Mouse (Mus musculus) stomach, embryonic 16.5 days (tissue): ENCODE data around the gene Olfr843. TPM values are rescaled to one million over a fixed set of nuclear protein-coding genes. Genes with fewer than 3 reads are reported as not detected.

Experiments
- ATAC-seq: fragments of 200-750 bp; cut with Nextera tagmentation; 2 replicates; pipeline ENCODE4 v1.8.0; 2017; ENCODE audit warnings: moderate number of reproducible peaks, moderate TSS enrichment; ENCODE audit not compliant: insufficient read depth, low FRiP score
- H3K27ac ChIP-seq: fragments of 300-500 bp; sonication (generic); 2 replicates; pipeline ENCODE4 v1.5.1; 2014; ENCODE audit warnings: low read length
- H3K27me3 ChIP-seq: fragments of 300-500 bp; sonication (generic); 2 replicates; pipeline ENCODE4 v1.6.1; 2014; ENCODE audit warnings: low read length, control low read depth, mixed read lengths; ENCODE audit not compliant: control insufficient read depth, insufficient read depth
- H3K36me3 ChIP-seq: fragments of 300-500 bp; sonication (generic); 2 replicates; pipeline ENCODE4 v1.6.1; 2014; ENCODE audit warnings: low read length; ENCODE audit not compliant: control insufficient read depth, insufficient read depth
- H3K4me1 ChIP-seq: fragments of 300-500 bp; sonication (generic); 2 replicates; pipeline ENCODE4 v1.6.1; 2014; ENCODE audit warnings: low read length, control low read depth, mixed read lengths; ENCODE audit not compliant: control insufficient read depth, insufficient read depth
- H3K4me2 ChIP-seq: fragments of 300-500 bp; sonication (generic); 2 replicates; pipeline ENCODE4 v1.6.1; 2014; ENCODE audit warnings: low read depth, low read length, mixed read lengths
- H3K4me3 ChIP-seq: fragments of 300-500 bp; sonication (generic); replicated peaks from 2 replicates; pipeline ENCODE4 v1.5.1; 2014; ENCODE audit warnings: mild to moderate bottlenecking, low read length
- H3K9ac ChIP-seq: fragments of 300-500 bp; sonication (generic); 2 replicates; pipeline ENCODE4 v1.6.1; 2014; ENCODE audit warnings: low read length
- H3K9me3 ChIP-seq: fragments of 300-500 bp; sonication (generic); replicated peaks from 2 replicates; pipeline ENCODE4 v1.6.1; 2016; ENCODE audit warnings: low read length, control low read depth; ENCODE audit not compliant: control insufficient read depth
- WGBS: fragments of 180-500 bp; shearing (Covaris S2); extraction: QIAGEN DNeasy Blood & Tissue Kit; methylation state at CpG from one replicate; pipeline ENCODE4 v1.1.7; 2014; 5-methylcytosine and 5-hydroxymethylcytosine counted together
- polyA plus RNA-seq: library from polyadenylated mRNA; unstranded; fragments of >200 nt; fragmentation: Nextera tagmentation; extraction: Ambion mirVana; gene quantifications from 2 replicates; pipeline ENCODE4 v1.2.1, GENCODE M21; 2015

Olfr843 gene
- not detected in 2 replicates for polyA plus RNA-seq

- Histone ChIP-seq H3K9ac (no peak within 1 kb of the TSS), H3K36me3 (no peaks in the 10 kb centered on the region), H3K27ac (no peak within 1 kb of the TSS), H3K4me2 (no peak within 1 kb of the TSS), H3K4me1 (no peaks in the 10 kb centered on the region), H3K27me3 (no peaks in the 10 kb centered on the region), H3K4me3 (no peak within 1 kb of the TSS), H3K9me3 (no peaks in the 10 kb centered on the region)
- no peak for ATAC-seq
- WGBS: 78% methylated on average over 2 of the region's 2 CpGs
Measured at GRCm38 (mm10) chr9:19251887-19252286, at the start of gene Olfr843. Gene Olfr843, minus strand, starts transcription at chr9:19251987.

Other genes with a start within 250 kb of the Olfr843 start
- not detected in 2 replicates for gene Olfr835, start 219.3 kb downstream of the Olfr843 start, polyA plus RNA-seq
- gene Olfr836, start 131.6 kb downstream of the Olfr843 start, polyA plus RNA-seq: not detected in 2 replicates
- not detected in 2 replicates for gene Olfr837, start 115.7 kb downstream of the Olfr843 start, polyA plus RNA-seq
- gene Olfr839-ps1, start 74.7 kb downstream of the Olfr843 start, polyA plus RNA-seq: not detected in 2 replicates
- not detected in 2 replicates for gene Olfr844, start 64.4 kb upstream of the Olfr843 start, polyA plus RNA-seq
- gene Olfr845, start 84.5 kb upstream of the Olfr843 start, polyA plus RNA-seq: not detected in 2 replicates
- not detected in 2 replicates for gene Olfr846, start 112.0 kb upstream of the Olfr843 start, polyA plus RNA-seq
- not detected in 2 replicates for gene Olfr847, start 126.7 kb upstream of the Olfr843 start, polyA plus RNA-seq
- not detected in 2 replicates for gene Olfr849, start 188.3 kb upstream of the Olfr843 start, polyA plus RNA-seq
- gene Olfr850, start 226.3 kb upstream of the Olfr843 start, polyA plus RNA-seq: not detected in 2 replicates
- gene Olfr851, start 241.3 kb upstream of the Olfr843 start, polyA plus RNA-seq: not detected in 2 replicates